Mouse (Mus musculus): Measurements from ENCODE around the gene Cad. TPM values are rescaled to one million over a fixed set of nuclear protein-coding genes. Genes with fewer than 3 reads are reported as not detected.

The Cad gene
- 10 to 100 TPM; 21.6 to 30.3 TPM for polyA plus RNA-seq (2017; shearing (Covaris generic))

DNA sequence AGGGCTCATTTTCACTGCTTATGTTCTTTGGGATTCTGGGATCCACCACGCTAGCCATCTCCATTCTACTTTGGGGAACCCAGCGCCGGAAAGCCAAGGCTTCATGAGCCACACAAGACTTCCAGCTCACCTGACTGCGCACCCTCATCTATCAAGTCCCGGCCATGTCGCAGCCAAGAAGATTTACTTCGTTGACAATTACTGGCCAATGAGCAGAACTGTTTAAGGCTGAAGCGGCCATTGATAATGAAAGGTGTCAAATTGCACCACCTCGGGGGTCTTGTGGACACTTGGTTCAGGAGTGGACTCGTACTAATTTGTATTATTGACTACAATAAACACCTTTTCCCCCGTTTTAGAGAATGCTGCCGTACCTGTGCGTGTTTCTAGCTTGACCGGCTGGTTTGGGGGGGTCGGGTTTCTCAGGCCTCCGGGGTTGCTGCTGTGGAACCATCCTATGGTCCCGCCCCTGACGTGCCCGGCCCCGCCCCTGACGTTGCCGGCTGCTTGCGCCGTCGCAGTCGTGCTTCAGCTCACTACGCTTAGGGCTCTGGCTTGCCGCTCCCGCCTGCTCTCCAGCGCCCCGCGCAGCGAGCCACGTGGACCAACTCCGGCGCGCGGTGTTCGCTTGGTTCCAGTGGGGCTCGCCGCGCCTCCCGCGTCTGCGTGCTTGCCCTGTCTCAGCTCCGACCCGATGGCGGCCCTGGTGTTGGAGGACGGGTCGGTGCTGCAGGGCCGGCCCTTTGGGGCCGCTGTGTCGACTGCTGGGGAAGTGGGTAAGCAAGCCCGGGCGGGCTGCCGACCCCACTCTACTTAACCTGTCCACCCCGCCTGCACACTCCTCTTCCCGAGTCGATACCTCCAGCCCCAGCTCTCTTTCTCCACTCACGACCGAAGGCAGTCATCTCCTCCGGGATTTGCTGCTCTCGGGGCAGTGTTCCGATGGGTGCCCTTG is at the start of gene Cad:
Gene Cad, plus strand, starts transcription at position 520 of the 955 bp plus-strand sequence.

DNA sequence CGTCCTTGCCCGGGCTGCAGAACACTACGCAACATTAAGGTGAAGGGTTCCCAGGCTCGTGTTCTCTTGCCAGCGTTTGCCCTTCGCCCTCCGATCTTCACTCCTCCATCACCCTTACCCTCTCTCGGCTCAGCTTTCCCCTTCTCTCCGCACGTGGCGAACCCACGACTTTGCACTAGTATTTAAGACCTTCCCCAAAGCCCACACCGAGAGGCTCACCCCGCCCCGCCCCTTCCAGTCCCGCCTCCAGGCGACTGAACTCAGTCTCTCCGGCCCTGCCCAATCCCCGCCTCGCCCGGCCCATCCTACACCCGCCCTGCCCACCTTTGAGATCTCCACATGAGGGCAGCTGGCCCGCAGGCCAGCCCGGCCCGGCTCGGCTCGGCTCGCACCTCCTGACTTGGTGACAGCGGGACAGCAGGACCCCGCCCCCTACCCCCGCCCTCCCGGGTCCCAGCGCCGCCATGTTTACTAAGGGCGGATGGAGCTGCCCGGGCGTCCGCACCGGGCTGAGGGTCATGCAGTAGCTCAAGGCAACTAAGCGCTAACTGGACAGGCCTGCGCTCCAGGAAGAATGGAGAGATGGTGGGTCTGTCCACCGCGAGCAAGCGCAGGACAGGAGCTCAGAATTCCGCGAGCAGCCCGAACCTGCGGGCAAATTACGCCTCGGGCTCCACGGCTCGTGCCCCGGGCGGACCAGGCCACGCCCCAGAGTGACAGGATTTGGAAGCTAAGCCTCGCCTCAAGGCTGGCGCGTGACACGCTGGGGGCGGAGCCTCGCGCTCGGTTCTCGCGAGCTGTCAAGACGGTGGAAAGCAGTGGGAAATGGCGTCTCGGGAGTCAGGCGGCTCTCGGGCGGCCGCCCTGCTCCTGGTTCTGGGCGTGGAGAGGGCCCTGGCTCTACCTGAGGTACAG is 6.5 kb upstream of the Cad start, which contains the start of gene Atraid:
Gene Atraid, plus strand, starts transcription at position 465 of the 915 bp plus-strand sequence.

GRCm38 (mm10) chr5:31048763-31049641 is 5.6 kb upstream of the Cad start, which contains the start of gene Slc5a6:
TSS of gene Slc5a6 (minus strand) at chr5:31048924.

DNA sequence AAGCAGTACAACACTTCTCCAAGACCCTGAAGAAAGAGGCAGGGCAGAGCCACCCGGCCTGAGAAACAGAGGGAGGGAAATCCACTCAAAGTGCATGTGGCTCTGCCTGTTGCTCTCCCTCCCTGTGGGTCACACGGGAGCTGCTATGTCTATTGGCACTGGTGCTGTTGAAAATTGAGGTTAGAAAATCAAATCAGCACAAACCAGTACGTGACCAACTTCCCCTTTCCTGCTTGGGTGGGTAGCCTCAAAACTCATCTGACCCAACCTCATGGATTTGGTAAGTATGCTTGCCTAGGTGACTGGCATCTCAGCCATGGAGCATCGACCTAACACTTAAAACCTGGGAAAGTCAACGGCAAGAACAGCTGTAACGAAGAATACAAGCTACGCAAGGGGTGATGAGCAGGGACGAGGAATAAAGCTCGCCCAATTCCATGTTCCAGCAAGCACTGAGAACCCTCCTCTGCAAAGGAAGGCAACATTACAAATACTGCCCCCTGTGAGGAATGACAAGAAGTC is 51.3 kb downstream of the Cad start, which contains the start of gene Dnajc5g:
Gene Dnajc5g, plus strand, starts transcription at position 472 of the 522 bp plus-strand sequence.

GRCm38 (mm10) chr5:31108000-31108490 is 53.5 kb downstream of the Cad start, which contains the start of gene Slc30a3:
TSS of gene Slc30a3 (minus strand) at chr5:31108237.

GRCm38 (mm10) chr5:31116354-31116753 is 61.8 kb downstream of the Cad start, which contains the start of gene Trim54:
TSS of gene Trim54 (plus strand) at chr5:31116712.

Other genes starting within 250 kb of the Cad start
- gene Mapre3, start 240.1 kb upstream of the Cad start, polyA plus RNA-seq (2017; shearing (Covaris generic)): 10 to 100 TPM in 1 of 2 experiments, 1 to 10 TPM in 1; 6.2 to 12.6 TPM
- gene Tmem214, start 186.8 kb upstream of the Cad start, polyA plus RNA-seq (2017; shearing (Covaris generic)): 10 to 100 TPM; 57.3 to 93.7 TPM
- 10 to 100 TPM; 12.0 to 16.1 TPM for gene Agbl5, start 166.1 kb upstream of the Cad start, polyA plus RNA-seq (2017; shearing (Covaris generic))
- gene Ost4, start 147.0 kb upstream of the Cad start, polyA plus RNA-seq (2017; shearing (Covaris generic)): 100 to 1,000 TPM; 284 to 306 TPM
- gene Emilin1, start 141.4 kb upstream of the Cad start, polyA plus RNA-seq (2017; shearing (Covaris generic)): 1 to 10 TPM; 1.4 to 5.3 TPM
- gene Khk, start 133.3 kb upstream of the Cad start, polyA plus RNA-seq (2017; shearing (Covaris generic)): 10 to 100 TPM; 18.1 to 36.3 TPM
- under 1 TPM in 1 of 2 experiments, not detected in 1; 0.22 TPM for gene Cgref1, start 109.2 kb upstream of the Cad start, polyA plus RNA-seq (2017; shearing (Covaris generic))
- gene Preb, start 94.4 kb upstream of the Cad start, polyA plus RNA-seq (2017; shearing (Covaris generic)): 100 to 1,000 TPM; 191 to 210 TPM
- not detected for gene Tcf23, start 86.1 kb upstream of the Cad start, polyA plus RNA-seq (2017; shearing (Covaris generic))
- gene Atraid, start 6.5 kb upstream of the Cad start, polyA plus RNA-seq (2017; shearing (Covaris generic)): 100 to 1,000 TPM in 1 of 2 experiments, 10 to 100 TPM in 1; 82.7 to 103 TPM
- gene Slc5a6, start 5.9 kb upstream of the Cad start, polyA plus RNA-seq (2017; shearing (Covaris generic)): 10 to 100 TPM in 1 of 2 experiments, 1 to 10 TPM in 1; 7.0 to 10.5 TPM
- not detected for gene Dnajc5g, start 51.5 kb downstream of the Cad start, polyA plus RNA-seq (2017; shearing (Covaris generic))
- gene Slc30a3, start 53.5 kb downstream of the Cad start, polyA plus RNA-seq (2017; shearing (Covaris generic)): 1 to 10 TPM in 1 of 2 experiments, under 1 TPM in 1; 0.29 to 2.5 TPM
- gene Trim54, start 61.9 kb downstream of the Cad start, polyA plus RNA-seq (2017; shearing (Covaris generic)): not detected
- not detected for gene Ucn, start 84.0 kb downstream of the Cad start, polyA plus RNA-seq (2017; shearing (Covaris generic))
- 10 to 100 TPM; 38.8 to 51.5 TPM for gene Mpv17, start 99.5 kb downstream of the Cad start, polyA plus RNA-seq (2017; shearing (Covaris generic))
- 1 to 10 TPM; 1.7 to 2.4 TPM for gene Gm29609, start 125.1 kb downstream of the Cad start, polyA plus RNA-seq (2017; shearing (Covaris generic))
- gene Gtf3c2, start 125.4 kb downstream of the Cad start, polyA plus RNA-seq (2017; shearing (Covaris generic)): 10 to 100 TPM; 73.6 to 89.2 TPM
- 100 to 1,000 TPM; 120 to 152 TPM for gene Snx17, start 138.4 kb downstream of the Cad start, polyA plus RNA-seq (2017; shearing (Covaris generic))
- 10 to 100 TPM; 71.7 to 76.4 TPM for gene Eif2b4, start 138.7 kb downstream of the Cad start, polyA plus RNA-seq (2017; shearing (Covaris generic))
- 10 to 100 TPM; 25.1 to 30.7 TPM for gene Zfp513, start 147.5 kb downstream of the Cad start, polyA plus RNA-seq (2017; shearing (Covaris generic))
- gene Ppm1g, start 165.9 kb downstream of the Cad start, polyA plus RNA-seq (2017; shearing (Covaris generic)): 100 to 1,000 TPM; 130 to 173 TPM
- 100 to 1,000 TPM; 183 to 222 TPM for gene Nrbp1, start 186.1 kb downstream of the Cad start, polyA plus RNA-seq (2017; shearing (Covaris generic))
- 1 to 10 TPM in 1 of 2 experiments, under 1 TPM in 1; 0.40 to 1.1 TPM for gene Gm9970, start 186.5 kb downstream of the Cad start, polyA plus RNA-seq (2017; shearing (Covaris generic))
- 10 to 100 TPM; 42.9 to 53.5 TPM for gene Krtcap3, start 196.9 kb downstream of the Cad start, polyA plus RNA-seq (2017; shearing (Covaris generic))
- gene Ift172, start 236.3 kb downstream of the Cad start, polyA plus RNA-seq (2017; shearing (Covaris generic)): 10 to 100 TPM in 1 of 2 experiments, 1 to 10 TPM in 1; 6.7 to 10.3 TPM
- under 1 TPM; 0.16 to 0.71 TPM for gene Fndc4, start 241.3 kb downstream of the Cad start, polyA plus RNA-seq (2017; shearing (Covaris generic))
- gene Gckr, start 242.7 kb downstream of the Cad start, polyA plus RNA-seq (2017; shearing (Covaris generic)): under 1 TPM; 0.07 to 0.99 TPM